Mouse (Mus musculus) midbrain, embryonic 13.5 days (tissue): ENCODE measurements at regions not wholly inside any gene's neighbourhood (a gene's known extent, or its start where the extent isn't known, plus 50 kb on each side); places are given as distances from the start of the nearest gene placed in this dataset.

Experiments used
- ATAC-seq: fragments of 200-750 bp; cut with Nextera tagmentation; 2 replicates; pipeline ENCODE4 v1.8.0; 2017; ENCODE audit warnings: mild to moderate bottlenecking, moderate TSS enrichment, moderate library complexity
- H3K27ac ChIP-seq: fragments of 300-500 bp; sonication (generic); 2 replicates; pipeline ENCODE4 v1.5.1; 2015; ENCODE audit warnings: inconsistent platforms, mild to moderate bottlenecking, moderate library complexity
- H3K27me3 ChIP-seq: fragments of 300-500 bp; sonication (generic); 2 replicates; pipeline ENCODE4 v1.6.1; 2015; ENCODE audit warnings: mild to moderate bottlenecking, inconsistent platforms
- H3K36me3 ChIP-seq: fragments of 300-500 bp; sonication (generic); 2 replicates; pipeline ENCODE4 v1.6.1; 2015; ENCODE audit warnings: mild to moderate bottlenecking, inconsistent platforms
- H3K4me1 ChIP-seq: fragments of 300-500 bp; sonication (generic); replicated peaks from 2 replicates; pipeline ENCODE4 v1.6.1; 2015; ENCODE audit warnings: inconsistent platforms
- H3K4me2 ChIP-seq: fragments of 300-500 bp; sonication (generic); replicated peaks from 2 replicates; pipeline ENCODE4 v1.6.1; 2015; ENCODE audit warnings: moderate library complexity, mild to moderate bottlenecking, inconsistent platforms
- H3K4me3 ChIP-seq: fragments of 300-500 bp; sonication (generic); replicated peaks from 2 replicates; pipeline ENCODE4 v1.5.1; 2015; ENCODE audit warnings: mild to moderate bottlenecking, inconsistent platforms
- H3K9ac ChIP-seq: fragments of 300-500 bp; sonication (generic); replicated peaks from 2 replicates; pipeline ENCODE4 v1.6.1; 2015; ENCODE audit warnings: mild to moderate bottlenecking, inconsistent platforms
- H3K9me3 ChIP-seq: fragments of 300-500 bp; sonication (generic); 2 replicates; pipeline ENCODE4 v1.6.1; 2016; ENCODE audit warnings: mild to moderate bottlenecking, inconsistent platforms
- WGBS: fragments of 180-500 bp; shearing (Covaris S2); methylation state at CpG from one replicate; pipeline ENCODE4 v1.1.7; 2015; 5-methylcytosine and 5-hydroxymethylcytosine counted together

DNA sequence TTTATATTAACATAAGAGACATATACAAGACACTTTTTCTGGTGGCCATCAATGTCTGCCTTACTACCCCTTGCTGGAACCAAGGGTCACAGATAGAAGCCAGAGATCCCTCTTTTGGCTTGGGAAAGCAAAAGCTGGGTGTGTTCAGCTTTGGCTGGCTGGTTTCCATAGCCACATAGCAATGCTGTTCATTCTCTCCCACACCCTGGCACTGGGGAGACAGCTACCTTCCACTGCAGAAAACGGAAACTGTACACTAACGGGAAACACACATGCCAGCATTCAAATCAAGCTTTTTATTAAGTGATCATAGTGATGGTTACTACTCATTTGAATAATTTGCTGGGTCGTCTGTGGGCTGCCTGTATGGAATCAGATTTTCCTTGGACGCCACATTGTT, 161.4 kb downstream of the Fam76b start:
- Histone ChIP-seq H3K4me2 (no peak overlapping the region), H3K9me3 (no peaks in the 10 kb centered on the region), H3K27ac (no peak overlapping the region), H3K9ac (no peak overlapping the region), H3K36me3 (no peaks in the 10 kb centered on the region), H3K4me1 (no peaks in the 10 kb centered on the region), H3K27me3 (no peaks in the 10 kb centered on the region), H3K4me3 (no peak overlapping the region)
- 92% methylated on average over 4 of the region's 4 CpGs for WGBS
- no peak for ATAC-seq

DNA sequence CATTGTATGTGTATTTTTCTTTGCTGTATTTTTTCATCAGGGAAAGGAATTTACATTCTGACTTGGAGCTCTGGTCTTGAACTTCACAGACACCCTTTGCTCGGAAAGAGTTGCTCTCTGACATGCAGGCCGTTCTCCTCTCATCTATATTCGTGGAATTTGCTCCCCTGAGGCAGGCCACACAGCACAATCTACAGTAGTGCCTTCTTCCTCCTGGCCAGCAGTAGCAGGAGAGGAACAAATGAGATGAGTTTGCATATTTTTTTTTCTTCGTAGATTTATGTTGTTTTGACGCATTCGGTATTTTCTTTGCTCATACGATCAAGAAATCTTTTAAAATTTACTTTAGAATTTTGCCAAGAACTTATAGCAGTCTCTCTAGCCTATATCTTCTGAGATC, 163.4 kb downstream of the Fam76b start:
- Histone ChIP-seq H3K9ac (no peak overlapping the region), H3K27ac (no peak overlapping the region), H3K4me3 (no peak overlapping the region), H3K27me3 (no peaks in the 10 kb centered on the region), H3K9me3 (no peaks in the 10 kb centered on the region), H3K4me1 (no peaks in the 10 kb centered on the region), H3K36me3 (no peaks in the 10 kb centered on the region), H3K4me2 (no peak overlapping the region)
- ATAC-seq: no peak
- WGBS: 66% methylated on average over 7 of the region's 7 CpGs

DNA sequence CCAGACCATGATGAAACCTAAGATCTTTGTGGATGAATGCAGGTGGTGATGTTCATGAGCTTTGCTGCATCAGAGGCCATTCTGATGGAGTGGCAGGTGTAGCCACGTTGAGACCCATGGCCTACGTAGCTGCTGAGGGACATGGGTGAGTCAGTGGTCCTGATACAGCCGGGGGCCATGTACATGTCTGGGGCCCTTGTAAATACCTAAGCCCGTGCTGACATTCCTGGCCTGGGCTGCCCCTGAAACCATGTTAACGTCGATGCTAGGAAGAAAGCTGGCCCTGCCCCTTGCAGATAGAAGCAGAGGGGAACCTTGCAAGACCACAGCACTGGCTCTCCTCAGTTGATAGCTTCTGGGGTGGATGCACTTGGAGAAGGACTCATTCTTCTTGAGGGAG, 165.2 kb downstream of the Fam76b start:
- Histone ChIP-seq H3K9ac (no peak overlapping the region), H3K9me3 (no peaks in the 10 kb centered on the region), H3K27me3 (no peaks in the 10 kb centered on the region), H3K4me1 (no peaks in the 10 kb centered on the region), H3K4me3 (no peak overlapping the region), H3K36me3 (no peaks in the 10 kb centered on the region), H3K27ac (no peak overlapping the region), H3K4me2 (no peak overlapping the region)
- no peak for ATAC-seq
- WGBS: 92% methylated on average over 6 of the region's 6 CpGs

- no peak for ATAC-seq
- Histone ChIP-seq H3K27ac (no peak overlapping the region), H3K9ac (no peak overlapping the region), H3K9me3 (no peaks in the 10 kb centered on the region), H3K27me3 (no peaks in the 10 kb centered on the region), H3K4me2 (no peak overlapping the region), H3K4me1 (0 out of 2 replicates have a peak, but pooled peaks cover 3% of the 10 kb centered on the region), H3K36me3 (no peaks in the 10 kb centered on the region), H3K4me3 (no peak overlapping the region)
- 56% methylated on average over 4 of the region's 4 CpGs for WGBS
These were observed 171.8 kb downstream of the Fam76b start for GRCm38 (mm10) chr9:13999358-13999757.

DNA sequence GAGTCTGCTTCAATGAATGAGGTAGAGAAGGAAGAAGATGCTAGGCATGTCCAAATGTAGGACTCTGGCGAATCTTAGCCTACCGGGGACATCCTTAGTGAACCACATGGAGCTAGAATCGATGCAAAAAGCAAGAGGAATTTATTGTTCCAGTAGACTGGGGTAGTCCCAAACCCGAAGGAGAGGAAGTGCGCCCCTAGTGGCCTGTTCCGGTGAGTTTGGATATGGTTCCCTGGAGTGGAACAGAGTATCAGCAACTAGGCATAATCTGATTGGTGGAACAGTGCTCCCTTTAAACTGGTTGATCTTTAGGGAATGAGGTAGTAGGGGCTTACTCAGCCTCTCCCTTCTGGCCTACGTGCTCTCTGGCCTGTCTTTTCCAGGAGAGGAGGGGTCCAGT, 174.0 kb downstream of the Fam76b start:
- no peaks in the 10 kb centered on the region for H3K36me3 ChIP-seq
- 0 out of 2 replicates have a peak, but pooled peaks cover 3% of the 10 kb centered on the region for H3K4me1 ChIP-seq
- ATAC-seq: no peak
- no peak overlapping the region for H3K4me2 ChIP-seq
- H3K27ac ChIP-seq: no peak overlapping the region
- no peaks in the 10 kb centered on the region for H3K27me3 ChIP-seq
- no peak overlapping the region for H3K9ac ChIP-seq
- H3K4me3 ChIP-seq: no peak overlapping the region
- WGBS: 85% methylated on average over 7 of the region's 7 CpGs
- H3K9me3 ChIP-seq: no peaks in the 10 kb centered on the region

DNA sequence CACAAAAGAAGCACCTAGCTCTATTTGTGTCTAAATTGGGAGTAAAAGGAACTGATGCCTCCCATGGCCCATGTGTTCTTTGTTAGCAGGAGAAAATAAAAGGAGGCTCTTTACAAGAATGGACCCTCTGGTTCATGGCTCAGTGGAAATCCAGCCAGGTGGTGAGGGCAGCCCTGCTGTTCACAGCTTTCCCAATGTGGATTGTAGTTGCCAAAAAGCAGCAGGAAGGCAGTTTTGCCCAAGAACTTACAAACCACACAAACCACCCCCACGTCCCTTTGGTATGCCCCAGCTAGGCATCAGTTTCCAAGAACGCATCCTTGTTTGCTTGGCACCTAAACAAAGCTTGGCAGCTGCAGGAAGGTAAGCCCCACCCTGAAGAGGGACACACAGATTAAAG, 174.7 kb downstream of the Fam76b start:
- no peaks in the 10 kb centered on the region for H3K36me3 ChIP-seq
- no peak overlapping the region for H3K9ac ChIP-seq
- ATAC-seq: no peak
- no peaks in the 10 kb centered on the region for H3K9me3 ChIP-seq
- H3K4me2 ChIP-seq: no peak overlapping the region
- H3K4me3 ChIP-seq: no peak overlapping the region
- WGBS: 49% methylated on average over 2 of the region's 2 CpGs
- no peak overlapping the region for H3K27ac ChIP-seq
- no peaks in the 10 kb centered on the region for H3K27me3 ChIP-seq
- 0 out of 2 replicates have a peak, but pooled peaks cover 3% of the 10 kb centered on the region for H3K4me1 ChIP-seq

- H3K27me3 ChIP-seq: no peaks in the 10 kb centered on the region
- H3K9ac ChIP-seq: no peak overlapping the region
- H3K4me2 ChIP-seq: no peak overlapping the region
- no peaks in the 10 kb centered on the region for H3K9me3 ChIP-seq
- 0 out of 2 replicates have a peak, but pooled peaks cover 3% of the 10 kb centered on the region for H3K4me1 ChIP-seq
- H3K27ac ChIP-seq: no peak overlapping the region
- no peak for ATAC-seq
- no peaks in the 10 kb centered on the region for H3K36me3 ChIP-seq
- 91% methylated on average over 3 of the region's 3 CpGs for WGBS
- H3K4me3 ChIP-seq: no peak overlapping the region
These were observed 175.6 kb downstream of the Fam76b start for GRCm38 (mm10) chr9:14003163-14003562.

DNA sequence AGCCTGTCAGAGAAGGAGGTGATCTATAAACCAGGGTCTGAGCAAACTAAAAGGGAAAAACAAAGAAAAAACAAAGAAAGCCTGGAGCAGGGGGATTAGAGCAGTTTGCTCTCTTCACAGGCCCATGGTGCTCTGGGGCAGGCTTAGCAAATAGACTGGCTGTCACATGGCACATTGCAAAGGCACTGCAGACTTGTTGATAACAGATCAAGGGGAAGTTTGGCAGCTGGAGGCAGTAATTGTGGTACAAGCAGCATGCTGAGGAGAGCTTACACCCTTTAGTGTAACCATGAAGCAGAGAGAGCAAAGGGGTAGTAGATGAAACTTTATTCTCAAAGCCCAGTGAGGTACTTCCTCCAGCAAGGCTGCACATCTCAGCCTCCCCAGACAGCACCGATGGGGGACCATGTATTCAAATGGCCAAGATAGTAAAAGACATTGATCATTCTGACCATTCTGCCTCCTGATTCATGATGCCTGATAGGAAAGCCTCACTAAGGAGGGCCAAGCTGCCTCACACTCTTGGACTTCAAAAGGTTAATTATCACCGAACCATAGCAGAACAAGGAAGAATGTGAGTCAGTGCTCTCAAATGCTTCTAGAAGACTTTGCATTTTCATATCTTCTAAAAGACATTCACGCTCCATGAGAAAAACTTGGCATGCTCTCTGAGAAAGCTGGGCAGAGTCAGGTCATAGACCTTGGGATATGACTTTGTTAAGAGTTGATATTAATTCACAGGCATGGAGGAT, 178.9 kb downstream of the Fam76b start:
- Histone ChIP-seq H3K4me3 (no peak overlapping the region), H3K27me3 (no peaks in the 10 kb centered on the region), H3K9ac (no peak overlapping the region), H3K36me3 (no peaks in the 10 kb centered on the region), H3K4me2 (no peak overlapping the region), H3K9me3 (no peaks in the 10 kb centered on the region), H3K4me1 (no peaks in the 10 kb centered on the region), H3K27ac (no peak overlapping the region)
- ATAC-seq: no peak
- WGBS: 93% methylated on average over 3 of the region's 3 CpGs

DNA sequence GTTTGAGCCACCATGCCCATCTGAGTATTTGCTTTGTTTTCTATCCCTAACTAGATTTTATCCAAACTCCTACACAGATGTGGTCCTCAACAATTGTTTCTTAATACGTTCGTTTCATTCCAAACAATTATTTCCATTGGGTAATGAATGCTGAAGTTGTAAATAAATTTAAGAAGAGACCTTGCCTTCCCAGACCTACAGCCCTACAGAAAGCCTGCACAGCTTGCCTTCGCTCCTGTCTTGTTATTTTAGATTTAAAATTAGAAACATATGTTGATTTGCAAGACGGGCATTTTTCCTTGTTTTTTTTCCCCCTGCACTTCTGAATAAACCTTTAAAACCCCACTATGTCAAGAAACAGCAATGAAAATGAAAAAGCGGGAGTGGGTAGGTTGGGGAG, 181.9 kb downstream of the Fam76b start:
- H3K27ac ChIP-seq: no peak overlapping the region
- ATAC-seq: no peak
- no peaks in the 10 kb centered on the region for H3K4me1 ChIP-seq
- 90% methylated on average over 5 of the region's 5 CpGs for WGBS
- no peak overlapping the region for H3K4me3 ChIP-seq
- no peak overlapping the region for H3K4me2 ChIP-seq
- no peaks in the 10 kb centered on the region for H3K9me3 ChIP-seq
- H3K27me3 ChIP-seq: no peaks in the 10 kb centered on the region
- no peak overlapping the region for H3K9ac ChIP-seq
- H3K36me3 ChIP-seq: no peaks in the 10 kb centered on the region

GRCm38 (mm10) chr9:14010261-14010949, 182.9 kb downstream of the Fam76b start:
- no peak for ATAC-seq
- 56% methylated on average over 5 of the region's 5 CpGs for WGBS
- H3K36me3 ChIP-seq: no peaks in the 10 kb centered on the region
- no peaks in the 10 kb centered on the region for H3K9me3 ChIP-seq
- H3K27ac ChIP-seq: no peak overlapping the region
- no peak overlapping the region for H3K9ac ChIP-seq
- no peak overlapping the region for H3K4me2 ChIP-seq
- no peaks in the 10 kb centered on the region for H3K4me1 ChIP-seq
- H3K4me3 ChIP-seq: no peak overlapping the region
- no peaks in the 10 kb centered on the region for H3K27me3 ChIP-seq

GRCm38 (mm10) chr9:14024216-14024615, 196.7 kb downstream of the Fam76b start:
- Histone ChIP-seq H3K9ac (no peak overlapping the region), H3K4me2 (no peak overlapping the region), H3K9me3 (no peaks in the 10 kb centered on the region), H3K4me1 (no peaks in the 10 kb centered on the region), H3K4me3 (no peak overlapping the region), H3K27me3 (no peaks in the 10 kb centered on the region), H3K36me3 (no peaks in the 10 kb centered on the region), H3K27ac (no peak overlapping the region)
- no peak for ATAC-seq

- no peak overlapping the region for H3K27ac ChIP-seq
- H3K27me3 ChIP-seq: no peaks in the 10 kb centered on the region
- H3K9ac ChIP-seq: no peak overlapping the region
- no peak overlapping the region for H3K4me3 ChIP-seq
- no peak overlapping the region for H3K4me2 ChIP-seq
- H3K36me3 ChIP-seq: no peaks in the 10 kb centered on the region
- H3K4me1 ChIP-seq: no peaks in the 10 kb centered on the region
- no peak for ATAC-seq
- no peaks in the 10 kb centered on the region for H3K9me3 ChIP-seq
- WGBS: 70% methylated on average over 3 of the region's 3 CpGs
These were observed 197.2 kb downstream of the Fam76b start for GRCm38 (mm10) chr9:14024701-14025100.
